Mouse (Mus musculus) lung, embryonic 15.5 days (tissue): Measurements from ENCODE around the gene Aktip. TPM values are rescaled to one million over a fixed set of nuclear protein-coding genes. Genes with fewer than 3 reads are reported as not detected.

Experiments used
- ATAC-seq: fragments of 200-750 bp; cut with Nextera tagmentation; 2 replicates; pipeline ENCODE4 v1.8.0; 2017; ENCODE audit warnings: moderate number of reproducible peaks, borderline replicate concordance; ENCODE audit not compliant: low FRiP score, low TSS enrichment; ENCODE audit errors: extremely low read depth
- H3K27ac ChIP-seq: fragments of 300-500 bp; sonication (generic); 2 replicates; pipeline ENCODE4 v1.5.1; 2015; ENCODE audit warnings: moderate library complexity, mild to moderate bottlenecking, inconsistent platforms
- H3K27me3 ChIP-seq: fragments of 300-500 bp; sonication (generic); 2 replicates; pipeline ENCODE4 v1.6.1; 2015; ENCODE audit warnings: inconsistent platforms
- H3K36me3 ChIP-seq: fragments of 300-500 bp; sonication (generic); 2 replicates; pipeline ENCODE4 v1.6.1; 2015; ENCODE audit warnings: inconsistent platforms
- H3K4me1 ChIP-seq: fragments of 300-500 bp; sonication (generic); 2 replicates; pipeline ENCODE4 v1.6.1; 2015; ENCODE audit warnings: inconsistent platforms
- H3K4me2 ChIP-seq: fragments of 300-500 bp; sonication (generic); 2 replicates; pipeline ENCODE4 v1.6.1; 2015; ENCODE audit warnings: inconsistent platforms, mild to moderate bottlenecking, moderate library complexity
- H3K4me3 ChIP-seq: fragments of 300-500 bp; sonication (generic); 2 replicates; pipeline ENCODE4 v1.5.1; 2015; ENCODE audit warnings: mild to moderate bottlenecking, inconsistent platforms
- H3K9ac ChIP-seq: fragments of 300-500 bp; sonication (generic); 2 replicates; pipeline ENCODE4 v1.6.1; 2015; ENCODE audit warnings: inconsistent platforms
- H3K9me3 ChIP-seq: fragments of 300-500 bp; sonication (generic); 2 replicates; pipeline ENCODE4 v1.6.1; 2016; ENCODE audit warnings: inconsistent platforms
- WGBS: fragments of 180-500 bp; shearing (Covaris S2); methylation state at CpG from one replicate; pipeline ENCODE4 v1.1.7; 2015; 5-methylcytosine and 5-hydroxymethylcytosine counted together
- polyA plus RNA-seq: library from polyadenylated mRNA; unstranded; fragments of >200 nt; fragmentation: Nextera tagmentation; extraction: Ambion mirVana; gene quantifications from 2 replicates; pipeline ENCODE4 v1.2.1, GENCODE M21; 2015

Gene Aktip
- polyA plus RNA-seq, 1 experiment from 2014 or later: 63.2 TPM

DNA sequence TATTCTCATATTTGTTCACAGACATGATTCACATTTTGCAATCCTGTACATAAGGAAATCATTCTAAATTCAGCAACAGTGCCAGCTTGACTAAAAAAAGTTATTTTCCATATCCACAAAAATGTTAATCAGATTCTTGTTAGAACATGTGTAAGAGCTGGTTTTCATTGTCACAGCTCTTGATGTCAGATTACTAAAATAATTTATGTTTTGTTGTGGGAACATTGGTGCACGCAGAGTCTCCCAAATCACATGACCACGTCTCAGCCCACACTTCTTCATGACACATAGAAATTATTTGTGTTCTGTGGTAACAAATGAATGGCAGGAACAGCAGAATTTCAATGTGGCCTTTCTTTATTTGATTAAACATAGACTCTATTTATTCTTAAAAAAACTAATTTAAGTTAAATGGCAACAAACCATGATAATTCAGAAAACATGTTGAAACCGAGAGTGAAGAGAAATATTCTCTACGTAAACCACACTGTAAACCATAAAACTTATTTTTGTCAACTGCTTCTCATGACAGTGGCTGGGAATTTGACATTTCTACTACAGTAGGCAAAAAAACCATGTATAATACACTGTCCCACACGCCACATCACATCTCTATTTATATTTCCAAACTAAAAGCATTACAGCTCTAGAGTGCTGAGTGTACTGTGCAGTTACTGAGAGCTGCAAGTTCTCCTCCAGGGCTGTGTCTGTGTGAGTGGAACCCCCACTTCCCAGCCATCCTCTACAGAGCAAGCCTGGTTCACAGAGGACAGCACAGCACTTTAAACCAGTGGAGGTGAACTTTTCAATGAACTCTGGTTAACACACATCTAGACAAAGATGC is 17.5 kb upstream of the Aktip start:
- no peaks in the 10 kb centered on the region for H3K4me1 ChIP-seq
- H3K9ac ChIP-seq: no peak overlapping the region
- H3K4me3 ChIP-seq: no peak overlapping the region
- peaks cover 7% of the 10 kb centered on the region; the same call in 1 of the 2 replicates for H3K36me3 ChIP-seq
- WGBS: 78% methylated on average over 5 of the region's 5 CpGs
- H3K9me3 ChIP-seq: no peaks in the 10 kb centered on the region
- no peak overlapping the region for H3K27ac ChIP-seq
- H3K4me2 ChIP-seq: no peak overlapping the region
- no peak for ATAC-seq
- no peaks in the 10 kb centered on the region for H3K27me3 ChIP-seq

DNA sequence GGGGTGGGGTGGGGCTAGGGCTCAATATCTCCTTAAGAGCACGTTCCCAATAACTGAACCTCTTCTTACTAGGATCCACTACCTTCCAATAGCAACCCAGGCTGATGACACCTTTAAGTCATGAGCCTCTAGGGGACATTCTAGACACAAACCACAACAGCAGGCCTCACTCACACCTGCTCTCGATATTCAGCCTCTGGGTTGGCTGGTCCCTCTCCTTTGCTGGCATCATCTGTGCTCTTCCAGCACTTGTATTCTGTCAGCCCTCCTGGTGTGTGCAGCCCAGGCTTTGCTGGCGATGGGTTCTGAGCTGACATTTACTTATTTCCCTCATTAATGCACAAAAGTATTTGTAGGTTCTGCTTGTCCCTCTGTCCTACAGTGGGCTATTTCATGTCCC is 14.5 kb upstream of the Aktip start:
- Histone ChIP-seq H3K4me1 (no peaks in the 10 kb centered on the region), H3K9ac (no peak overlapping the region), H3K4me2 (no peak overlapping the region), H3K9me3 (no peaks in the 10 kb centered on the region), H3K27me3 (no peaks in the 10 kb centered on the region), H3K4me3 (no peak overlapping the region), H3K27ac (no peak overlapping the region), H3K36me3 (peaks cover 3% of the 10 kb centered on the region; the same call in 1 of the 2 replicates)
- WGBS: 75% methylated on average over 3 of the region's 3 CpGs
- no peak for ATAC-seq

DNA sequence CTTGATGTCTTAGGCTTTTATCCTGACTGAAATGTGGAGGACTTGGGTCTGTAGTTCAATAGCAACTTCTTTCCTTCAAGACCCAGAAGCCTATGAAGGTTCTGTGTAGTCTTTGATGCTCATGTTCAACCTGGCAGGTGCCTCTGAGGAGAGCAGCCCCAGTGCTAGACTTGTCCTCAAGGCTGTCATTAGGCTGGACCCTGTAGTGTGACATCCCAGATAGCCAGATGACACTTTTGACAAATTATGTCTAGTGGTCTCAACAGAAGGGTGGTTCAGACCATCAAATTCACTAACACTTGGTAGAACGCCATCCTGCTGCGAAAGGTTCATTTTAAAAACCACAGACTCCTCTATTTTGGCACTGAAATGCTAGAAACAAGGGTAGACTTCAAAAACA is 13.2 kb upstream of the Aktip start:
- Histone ChIP-seq H3K4me1 (no peaks in the 10 kb centered on the region), H3K4me2 (no peak overlapping the region), H3K27me3 (no peaks in the 10 kb centered on the region), H3K4me3 (no peak overlapping the region), H3K27ac (no peak overlapping the region), H3K9ac (no peak overlapping the region), H3K9me3 (no peaks in the 10 kb centered on the region), H3K36me3 (no peaks in the 10 kb centered on the region; the same call in 1 of the 2 replicates)
- WGBS: 47% methylated on average over 2 of the region's 2 CpGs
- ATAC-seq: peak; percentile 27; the same call in 1 of the 2 replicates

DNA sequence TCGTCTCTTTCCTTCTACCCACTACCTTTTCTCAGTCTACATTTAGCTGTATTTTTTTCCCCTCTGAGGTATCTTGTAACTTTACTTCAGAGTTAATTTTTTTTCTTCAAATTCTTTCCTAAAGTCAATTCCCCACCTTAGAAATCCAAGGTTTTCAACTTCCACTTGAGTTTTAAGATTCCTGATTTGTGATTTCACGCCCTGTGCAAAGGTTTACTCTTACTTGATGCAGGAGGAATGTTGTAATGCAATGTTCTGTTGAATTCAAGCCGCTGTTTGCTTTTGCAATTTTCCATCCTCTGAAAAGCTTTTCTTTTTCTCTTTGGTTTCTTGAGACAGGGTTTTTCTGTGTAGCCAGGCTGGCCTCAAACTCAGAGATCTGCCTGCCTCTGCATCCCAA is 9.9 kb upstream of the Aktip start:
- 48% methylated on average over 3 of the region's 3 CpGs for WGBS
- Histone ChIP-seq H3K36me3 (no peaks in the 10 kb centered on the region), H3K9ac (no peak overlapping the region), H3K9me3 (no peaks in the 10 kb centered on the region), H3K27me3 (no peaks in the 10 kb centered on the region), H3K27ac (peak overlapping the region; percentile 76), H3K4me3 (no peak overlapping the region), H3K4me1 (no peaks in the 10 kb centered on the region), H3K4me2 (peak overlapping the region; percentile 0; the same call in 1 of the 2 replicates)
- ATAC-seq: no peak

DNA sequence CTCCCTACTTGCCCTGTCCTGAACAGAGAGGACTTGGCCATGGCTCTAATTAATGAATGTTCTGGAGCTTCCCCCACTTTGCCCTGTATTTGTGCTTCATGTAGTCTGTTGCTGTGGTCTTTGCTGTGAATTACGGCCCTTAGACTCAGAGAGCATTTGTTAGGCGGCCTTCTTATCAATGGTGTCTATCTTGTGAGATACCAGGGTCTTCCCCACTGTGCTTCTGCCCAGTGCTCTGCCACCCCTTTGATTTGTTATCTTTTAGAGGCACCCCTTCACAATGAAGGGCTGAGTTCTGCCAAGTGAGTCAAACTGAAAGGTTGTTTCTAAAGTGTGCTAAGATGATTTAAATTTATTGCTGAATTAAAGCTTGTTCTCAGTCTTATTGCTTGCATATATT is 7.9 kb upstream of the Aktip start:
- WGBS: 39% methylated on average over 2 of the region's 2 CpGs
- Histone ChIP-seq H3K27ac (no peak overlapping the region), H3K9ac (no peak overlapping the region), H3K4me1 (no peaks in the 10 kb centered on the region), H3K27me3 (no peaks in the 10 kb centered on the region), H3K9me3 (no peaks in the 10 kb centered on the region), H3K36me3 (no peaks in the 10 kb centered on the region), H3K4me2 (no peak overlapping the region), H3K4me3 (no peak overlapping the region)
- no peak for ATAC-seq

DNA sequence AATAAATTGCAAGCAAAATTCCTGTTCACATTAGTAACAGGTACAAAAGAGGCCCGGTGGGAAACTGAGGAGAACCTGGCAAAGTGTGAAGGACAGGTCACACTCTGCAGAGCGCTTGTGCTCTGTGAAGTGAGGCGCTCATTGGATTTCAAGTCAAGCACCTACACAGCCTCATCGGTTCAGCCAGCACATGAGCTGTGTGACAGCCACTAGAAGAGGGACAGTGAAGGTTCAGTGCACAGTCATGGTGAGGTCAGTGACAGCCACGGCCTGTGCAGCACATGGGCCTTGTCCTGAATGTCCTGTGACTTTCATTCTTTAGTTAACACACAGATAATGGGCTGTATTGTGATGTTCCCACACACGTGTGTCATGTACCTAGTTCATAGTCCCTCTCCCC is 6.1 kb upstream of the Aktip start:
- Histone ChIP-seq H3K36me3 (no peaks in the 10 kb centered on the region), H3K4me1 (no peaks in the 10 kb centered on the region), H3K9ac (no peak overlapping the region), H3K27ac (no peak overlapping the region), H3K27me3 (no peaks in the 10 kb centered on the region), H3K4me2 (no peak overlapping the region), H3K9me3 (no peaks in the 10 kb centered on the region), H3K4me3 (no peak overlapping the region)
- 64% methylated on average over 6 of the region's 6 CpGs for WGBS
- ATAC-seq: no peak

DNA sequence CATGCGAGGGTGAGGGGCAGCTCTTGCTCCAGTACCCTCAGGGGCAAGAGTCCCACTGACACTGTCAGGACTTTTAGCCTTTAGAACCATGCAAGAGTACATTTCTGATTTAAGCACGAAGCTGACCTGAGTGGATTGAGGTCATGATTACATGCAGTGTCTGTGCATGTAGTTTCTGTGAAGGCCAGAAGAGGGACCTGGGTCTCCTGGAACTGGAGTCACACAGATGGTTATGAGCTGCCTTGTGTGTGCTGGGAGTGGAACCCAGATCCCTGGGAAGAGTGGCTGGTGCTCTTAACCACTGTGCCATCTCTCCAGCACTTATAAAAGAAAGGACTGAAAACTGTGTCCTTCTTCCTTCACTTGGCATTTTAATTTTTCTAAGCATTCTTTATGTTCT is 1.4 kb upstream of the Aktip start:
- ATAC-seq: no peak
- no peak overlapping the region for H3K9ac ChIP-seq
- no peak overlapping the region for H3K4me2 ChIP-seq
- no peak overlapping the region for H3K4me3 ChIP-seq
- H3K36me3 ChIP-seq: no peaks in the 10 kb centered on the region
- H3K4me1 ChIP-seq: peaks cover 10% of the 10 kb centered on the region; the same call in 1 of the 2 replicates
- H3K27ac ChIP-seq: no peak overlapping the region
- H3K9me3 ChIP-seq: no peaks in the 10 kb centered on the region
- no peaks in the 10 kb centered on the region for H3K27me3 ChIP-seq
- 59% methylated on average over 2 of the region's 2 CpGs for WGBS

DNA sequence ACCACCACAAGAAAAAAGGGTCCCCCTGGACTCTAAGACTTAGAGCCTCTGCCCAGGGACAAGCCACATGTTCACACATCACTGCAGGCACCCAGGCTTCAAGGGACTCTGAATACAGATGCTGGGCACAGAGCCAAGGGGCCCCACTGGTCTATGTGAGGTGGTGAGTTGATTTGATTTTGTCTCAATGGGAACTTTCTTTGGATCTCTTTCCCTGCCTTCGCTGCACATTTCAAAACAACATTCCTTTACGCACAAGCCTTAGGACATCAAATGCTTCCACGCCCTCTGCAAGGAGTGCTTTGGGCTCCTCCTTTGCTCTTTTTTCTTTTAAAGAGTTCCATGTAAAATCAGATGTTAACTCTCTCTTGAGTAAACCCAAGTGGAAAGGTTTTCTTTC is 1.7 kb downstream of the Aktip start:
- Histone ChIP-seq H3K9me3 (no peaks in the 10 kb centered on the region), H3K27me3 (no peaks in the 10 kb centered on the region), H3K27ac (0 out of 2 replicates have a peak overlapping the region, but pooled peaks have one; percentile 1), H3K36me3 (no peaks in the 10 kb centered on the region), H3K4me3 (no peak overlapping the region), H3K4me1 (peaks cover 10% of the 10 kb centered on the region; the same call in 1 of the 2 replicates), H3K4me2 (no peak overlapping the region), H3K9ac (no peak overlapping the region)
- 31% methylated on average over 3 of the region's 3 CpGs for WGBS
- no peak for ATAC-seq

DNA sequence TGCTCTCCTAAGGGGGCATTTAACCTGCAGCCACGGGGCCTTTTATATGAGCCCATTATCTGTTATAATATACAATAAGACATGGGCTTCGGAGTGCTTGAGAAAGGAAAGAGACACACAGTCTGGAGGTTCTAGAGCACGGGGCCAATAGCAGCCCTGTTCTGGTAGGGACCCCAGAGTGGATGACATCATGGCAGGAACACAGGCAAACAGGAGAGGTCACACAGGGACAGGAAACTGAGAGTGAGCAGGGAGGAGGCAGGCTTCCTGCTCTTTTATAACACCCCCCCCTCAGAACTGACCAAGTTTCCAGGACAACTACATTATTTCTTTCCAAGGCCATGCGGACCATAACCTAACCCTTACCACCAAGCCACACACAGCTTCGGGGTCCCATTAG is 2.5 kb downstream of the Aktip start:
- Histone ChIP-seq H3K36me3 (no peaks in the 10 kb centered on the region), H3K9me3 (no peaks in the 10 kb centered on the region), H3K4me2 (no peak overlapping the region), H3K27ac (no peak overlapping the region), H3K4me3 (no peak overlapping the region), H3K4me1 (peaks cover 10% of the 10 kb centered on the region; the same call in 1 of the 2 replicates), H3K9ac (no peak overlapping the region), H3K27me3 (no peaks in the 10 kb centered on the region)
- ATAC-seq: peak; percentile 39; the same call in 1 of the 2 replicates
- WGBS: 70% methylated on average over 5 of the region's 5 CpGs

DNA sequence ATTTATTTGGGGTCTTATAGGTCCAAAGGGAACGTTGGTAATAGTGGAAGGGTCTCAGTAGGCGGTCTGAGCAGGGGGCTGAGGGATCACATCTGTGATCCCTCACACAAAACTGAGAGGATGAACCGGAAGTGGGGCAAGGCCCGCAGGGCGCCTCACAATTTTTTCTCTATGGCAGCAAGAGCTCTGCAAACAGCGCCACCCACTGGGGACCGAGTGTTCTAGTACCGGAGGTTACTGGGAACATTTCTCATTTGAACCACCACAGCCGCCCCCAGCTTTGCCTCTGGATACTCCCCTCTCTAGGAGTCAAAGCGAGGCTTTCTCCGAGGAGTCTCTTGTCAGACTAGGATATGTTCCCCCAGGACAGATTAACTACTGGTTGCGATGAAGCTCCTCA is 3.1 kb downstream of the Aktip start:
- ATAC-seq: no peak
- no peaks in the 10 kb centered on the region for H3K36me3 ChIP-seq
- no peaks in the 10 kb centered on the region for H3K9me3 ChIP-seq

DNA sequence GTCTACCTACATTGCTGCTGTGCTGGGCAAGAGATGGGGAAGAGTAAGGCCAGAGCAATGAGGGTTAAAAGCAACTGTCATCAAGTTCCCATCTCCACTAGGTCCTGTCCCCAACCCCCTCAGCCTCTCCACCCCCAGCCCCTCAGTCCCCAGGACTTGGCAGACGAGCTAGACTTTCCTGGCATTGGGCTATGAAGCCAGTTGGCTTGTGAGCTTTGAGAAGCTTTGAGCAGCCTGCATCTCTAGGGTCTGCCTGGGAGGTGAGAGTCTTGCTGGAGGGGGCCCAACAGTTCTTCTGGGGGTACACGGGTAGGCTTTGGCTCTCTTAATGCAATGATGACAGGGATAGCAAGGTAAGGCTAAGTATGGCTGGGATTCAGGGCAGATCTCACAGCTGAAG is 5.7 kb downstream of the Aktip start:
- no peak overlapping the region for H3K4me2 ChIP-seq
- no peak overlapping the region for H3K4me3 ChIP-seq
- peaks cover 5% of the 10 kb centered on the region for H3K27me3 ChIP-seq
- H3K9me3 ChIP-seq: no peaks in the 10 kb centered on the region
- no peak overlapping the region for H3K9ac ChIP-seq
- 77% methylated on average over 2 of the region's 2 CpGs for WGBS
- H3K36me3 ChIP-seq: no peaks in the 10 kb centered on the region
- ATAC-seq: no peak
- no peak overlapping the region for H3K27ac ChIP-seq
- H3K4me1 ChIP-seq: peaks cover 15% of the 10 kb centered on the region

More for the DNA sequence above, 3.1 kb downstream of the Aktip start:
- peaks cover 10% of the 10 kb centered on the region; the same call in 1 of the 2 replicates for H3K4me1 ChIP-seq
- H3K9ac ChIP-seq: no peak overlapping the region
- no peak overlapping the region for H3K27ac ChIP-seq
- no peak overlapping the region for H3K4me3 ChIP-seq
- H3K4me2 ChIP-seq: no peak overlapping the region
- 79% methylated on average over 12 of the region's 12 CpGs for whole genome bisulfite sequencing
- no peaks in the 10 kb centered on the region for H3K27me3 ChIP-seq

DNA sequence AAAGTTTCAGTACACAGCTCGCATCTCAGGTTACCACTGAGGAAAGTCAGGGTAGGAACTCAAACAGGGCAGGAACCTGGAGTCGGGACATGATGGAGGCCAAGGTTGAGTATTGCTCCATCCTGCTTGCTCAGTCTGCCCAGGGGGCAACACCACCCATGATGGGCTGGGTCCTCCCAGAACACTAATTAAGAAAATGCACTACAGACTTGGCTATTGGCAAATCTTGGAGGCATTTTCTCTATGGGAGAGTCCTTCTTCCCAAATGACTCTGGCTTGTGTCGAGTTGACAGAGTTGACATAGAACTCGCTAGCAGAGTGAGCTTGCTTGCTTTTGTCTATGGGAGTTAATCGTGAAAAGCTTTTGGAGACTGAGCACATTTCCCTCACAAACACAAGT is 6.8 kb downstream of the Aktip start:
- no peak overlapping the region for H3K27ac ChIP-seq
- H3K27me3 ChIP-seq: peaks cover 9% of the 10 kb centered on the region
- no peak overlapping the region for H3K4me2 ChIP-seq
- H3K4me3 ChIP-seq: no peak overlapping the region
- no peaks in the 10 kb centered on the region for H3K36me3 ChIP-seq
- ATAC-seq: no peak
- no peak overlapping the region for H3K9ac ChIP-seq
- peaks cover 8% of the 10 kb centered on the region for H3K4me1 ChIP-seq
- no peaks in the 10 kb centered on the region for H3K9me3 ChIP-seq
- WGBS: 77% methylated on average over 5 of the region's 5 CpGs
